Mouse (Mus musculus) neural tube, embryonic 13.5 days (tissue): ENCODE data around the gene Akt3. TPM values are rescaled to one million over a fixed set of nuclear protein-coding genes. Genes with fewer than 3 reads are reported as not detected.

ENCODE experiments used
- ATAC-seq: fragments of 200-750 bp; cut with Nextera tagmentation; 2 replicates; pipeline ENCODE4 v1.8.0; 2017; ENCODE audit warnings: low read depth, mild to moderate bottlenecking, moderate TSS enrichment, moderate library complexity
- H3K27ac ChIP-seq: fragments of 300-500 bp; sonication (generic); replicated peaks from 2 replicates; pipeline ENCODE4 v1.5.1; 2015; ENCODE audit warnings: moderate library complexity, mild to moderate bottlenecking, inconsistent platforms
- H3K27me3 ChIP-seq: fragments of 300-500 bp; sonication (generic); 2 replicates; pipeline ENCODE4 v1.6.1; 2015; ENCODE audit warnings: mild to moderate bottlenecking, inconsistent platforms
- H3K36me3 ChIP-seq: fragments of 300-500 bp; sonication (generic); 2 replicates; pipeline ENCODE4 v1.6.1; 2015; ENCODE audit warnings: mild to moderate bottlenecking, inconsistent platforms
- H3K4me1 ChIP-seq: fragments of 300-500 bp; sonication (generic); replicated peaks from 2 replicates; pipeline ENCODE4 v1.6.1; 2015; ENCODE audit warnings: inconsistent platforms
- H3K4me2 ChIP-seq: fragments of 300-500 bp; sonication (generic); 2 replicates; pipeline ENCODE4 v1.6.1; 2015; ENCODE audit warnings: inconsistent platforms, mild to moderate bottlenecking, moderate library complexity
- H3K4me3 ChIP-seq: fragments of 300-500 bp; sonication (generic); 2 replicates; pipeline ENCODE4 v1.5.1; 2015; ENCODE audit warnings: mild to moderate bottlenecking, inconsistent platforms
- H3K9ac ChIP-seq: fragments of 300-500 bp; sonication (generic); 2 replicates; pipeline ENCODE4 v1.6.1; 2015; ENCODE audit warnings: moderate library complexity, mild to moderate bottlenecking, inconsistent platforms
- H3K9me3 ChIP-seq: fragments of 300-500 bp; sonication (generic); 2 replicates; pipeline ENCODE4 v1.6.1; 2016; ENCODE audit warnings: inconsistent platforms
- WGBS: fragments of 180-500 bp; shearing (Covaris S2); methylation state at CpG from one replicate; pipeline ENCODE4 v1.1.7; 2015; 5-methylcytosine and 5-hydroxymethylcytosine counted together
- polyA plus RNA-seq: library from polyadenylated mRNA; unstranded; fragments of >200 nt; fragmentation: Nextera tagmentation; extraction: Ambion mirVana; gene quantifications from 2 replicates; pipeline ENCODE4 v1.2.1, GENCODE M21; 2015

Akt3 gene
- polyA plus RNA-seq, 1 experiment from 2014 or later: 19.6 TPM

- WGBS: 26% methylated on average over 4 of the region's 4 CpGs
- Histone ChIP-seq H3K27me3 (no peaks in the 10 kb centered on the region), H3K4me2 (no peak overlapping the region), H3K9ac (no peak overlapping the region), H3K9me3 (no peaks in the 10 kb centered on the region), H3K27ac (no peak overlapping the region), H3K36me3 (no peaks in the 10 kb centered on the region), H3K4me3 (no peak overlapping the region), H3K4me1 (no peaks in the 10 kb centered on the region)
- ATAC-seq: no peak
Observed at GRCm38 (mm10) chr1:177040058-177040457, 217.9 kb downstream of the Akt3 start.

GRCm38 (mm10) chr1:177039093-177039674 lies 218.8 kb downstream of the Akt3 start:
- Histone ChIP-seq H3K27ac (no peak overlapping the region), H3K9ac (no peak overlapping the region), H3K27me3 (no peaks in the 10 kb centered on the region), H3K4me1 (no peaks in the 10 kb centered on the region), H3K4me3 (no peak overlapping the region), H3K4me2 (no peak overlapping the region), H3K36me3 (no peaks in the 10 kb centered on the region), H3K9me3 (no peaks in the 10 kb centered on the region)
- ATAC-seq: no peak
- WGBS: 69% methylated on average over 6 of the region's 6 CpGs

GRCm38 (mm10) chr1:177038383-177038782 lies 219.6 kb downstream of the Akt3 start:
- ATAC-seq: no peak

GRCm38 (mm10) chr1:177035460-177035859 lies 222.5 kb downstream of the Akt3 start:
- Histone ChIP-seq H3K4me3 (no peak overlapping the region), H3K36me3 (peaks cover 4% of the 10 kb centered on the region), H3K27me3 (no peaks in the 10 kb centered on the region), H3K9ac (no peak overlapping the region), H3K27ac (no peak overlapping the region), H3K4me1 (peaks cover 4% of the 10 kb centered on the region), H3K9me3 (no peaks in the 10 kb centered on the region), H3K4me2 (no peak overlapping the region)
- WGBS: 77% methylated on average over 2 of the region's 2 CpGs
- ATAC-seq: no peak

More at GRCm38 (mm10) chr1:177038383-177038782, 219.6 kb downstream of the Akt3 start:
- Histone ChIP-seq H3K36me3 (no peaks in the 10 kb centered on the region), H3K27ac (no peak overlapping the region), H3K9ac (no peak overlapping the region), H3K4me1 (no peaks in the 10 kb centered on the region), H3K4me2 (no peak overlapping the region), H3K27me3 (no peaks in the 10 kb centered on the region), H3K4me3 (no peak overlapping the region), H3K9me3 (no peaks in the 10 kb centered on the region)
- WGBS: 44% methylated on average over 2 of the region's 2 CpGs

DNA sequence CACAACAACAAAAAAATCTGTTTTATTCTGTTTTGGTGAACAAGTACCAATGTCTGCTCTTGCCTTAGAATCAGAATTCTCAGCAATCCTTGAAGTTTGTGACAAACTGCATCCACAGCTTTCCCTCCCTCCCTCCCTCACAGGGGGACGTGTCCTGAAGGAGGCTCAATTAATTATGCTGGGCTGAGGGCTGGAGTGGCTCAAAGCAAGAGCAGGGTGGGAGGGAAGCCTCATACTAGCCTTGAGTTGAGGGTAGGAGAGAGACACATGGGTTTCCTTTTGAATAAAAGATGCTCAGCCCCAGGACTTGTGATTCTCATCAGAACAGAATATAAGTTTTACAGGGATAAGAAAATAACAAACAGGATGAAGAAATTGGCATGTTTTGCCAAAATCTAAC lies 225.8 kb downstream of the Akt3 start:
- no peak overlapping the region for H3K4me2 ChIP-seq
- no peak for ATAC-seq
- no peak overlapping the region for H3K9ac ChIP-seq
- H3K27ac ChIP-seq: no peak overlapping the region
- no peak overlapping the region for H3K4me3 ChIP-seq
- H3K27me3 ChIP-seq: no peaks in the 10 kb centered on the region
- H3K9me3 ChIP-seq: no peaks in the 10 kb centered on the region
- peaks cover 4% of the 10 kb centered on the region for H3K36me3 ChIP-seq
- WGBS: 16% methylated on average over 1 of the region's 1 CpGs
- peaks cover 6% of the 10 kb centered on the region for H3K4me1 ChIP-seq

DNA sequence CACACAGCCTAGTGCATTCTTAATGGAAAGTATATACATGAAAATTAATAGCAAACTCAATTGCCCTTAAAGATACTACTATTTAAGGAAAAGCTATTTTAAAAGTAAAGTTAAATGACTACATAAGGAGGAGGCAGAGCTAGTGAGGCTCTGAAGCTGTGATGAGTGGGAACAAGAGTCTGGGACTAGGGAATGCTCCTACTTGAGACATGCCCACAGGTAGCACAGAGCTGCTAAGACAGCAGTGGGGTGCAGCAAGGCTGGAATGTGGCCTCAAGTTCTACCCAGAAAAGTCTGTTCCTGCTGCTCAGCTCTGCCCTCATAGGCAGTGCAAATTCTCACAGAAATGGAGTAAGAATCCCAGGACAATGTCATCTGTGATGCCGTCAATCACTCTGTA lies 226.8 kb downstream of the Akt3 start:
- Histone ChIP-seq H3K4me3 (no peak overlapping the region), H3K9ac (no peak overlapping the region), H3K27me3 (no peaks in the 10 kb centered on the region), H3K27ac (no peak overlapping the region), H3K4me2 (no peak overlapping the region), H3K36me3 (peaks cover 4% of the 10 kb centered on the region), H3K9me3 (no peaks in the 10 kb centered on the region), H3K4me1 (peaks cover 6% of the 10 kb centered on the region)
- WGBS: 91% methylated on average over 1 of the region's 1 CpGs
- no peak for ATAC-seq

DNA sequence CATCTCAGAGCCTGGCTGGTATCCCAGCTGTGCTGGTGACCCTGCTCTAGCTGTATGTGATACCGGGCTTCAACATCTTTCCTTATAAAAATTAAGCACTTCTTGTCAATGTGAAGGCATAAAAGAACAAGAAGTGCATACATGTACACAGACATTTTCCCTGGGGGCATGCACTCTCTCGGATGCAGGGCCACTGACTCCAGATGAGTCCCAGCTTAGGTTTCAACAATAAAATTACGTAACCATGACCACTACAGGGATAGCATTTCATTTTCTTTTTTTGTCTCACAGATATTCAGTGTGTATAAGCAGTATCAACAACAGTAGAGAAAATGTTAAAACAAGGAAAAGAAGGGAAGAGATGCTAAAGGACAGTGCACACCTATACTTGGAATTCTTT lies 227.3 kb downstream of the Akt3 start:
- H3K27ac ChIP-seq: no peak overlapping the region
- no peak for ATAC-seq
- no peaks in the 10 kb centered on the region for H3K27me3 ChIP-seq
- peaks cover 4% of the 10 kb centered on the region for H3K36me3 ChIP-seq
- H3K4me3 ChIP-seq: no peak overlapping the region
- no peaks in the 10 kb centered on the region for H3K9me3 ChIP-seq
- 49% methylated on average over 3 of the region's 3 CpGs for WGBS
- H3K4me2 ChIP-seq: no peak overlapping the region
- peaks cover 6% of the 10 kb centered on the region for H3K4me1 ChIP-seq
- H3K9ac ChIP-seq: no peak overlapping the region

DNA sequence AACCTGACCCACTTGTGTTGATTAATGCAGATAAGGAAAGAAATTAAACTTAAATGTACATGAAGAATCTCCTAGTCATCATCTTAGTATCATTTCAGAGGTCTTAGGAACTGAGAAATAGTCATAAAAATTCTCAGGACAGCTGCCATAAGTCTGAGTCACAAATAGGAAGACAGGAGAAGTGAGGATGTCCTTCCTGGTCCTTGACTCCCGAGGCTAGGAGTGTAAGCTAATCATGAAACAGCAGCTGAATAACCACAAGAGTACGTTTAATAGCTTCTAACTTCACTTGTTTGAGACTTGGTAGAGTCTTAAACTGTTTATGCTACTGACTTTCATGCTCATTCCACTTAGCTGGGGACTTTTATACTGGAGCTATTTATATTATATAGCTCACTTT lies 229.0 kb downstream of the Akt3 start:
- Histone ChIP-seq H3K4me1 (peaks cover 6% of the 10 kb centered on the region), H3K4me2 (no peak overlapping the region), H3K27ac (no peak overlapping the region), H3K4me3 (no peak overlapping the region), H3K9ac (no peak overlapping the region), H3K27me3 (no peaks in the 10 kb centered on the region), H3K36me3 (peaks cover 17% of the 10 kb centered on the region), H3K9me3 (no peaks in the 10 kb centered on the region)
- no peak for ATAC-seq
- 82% methylated on average over 2 of the region's 2 CpGs for WGBS

DNA sequence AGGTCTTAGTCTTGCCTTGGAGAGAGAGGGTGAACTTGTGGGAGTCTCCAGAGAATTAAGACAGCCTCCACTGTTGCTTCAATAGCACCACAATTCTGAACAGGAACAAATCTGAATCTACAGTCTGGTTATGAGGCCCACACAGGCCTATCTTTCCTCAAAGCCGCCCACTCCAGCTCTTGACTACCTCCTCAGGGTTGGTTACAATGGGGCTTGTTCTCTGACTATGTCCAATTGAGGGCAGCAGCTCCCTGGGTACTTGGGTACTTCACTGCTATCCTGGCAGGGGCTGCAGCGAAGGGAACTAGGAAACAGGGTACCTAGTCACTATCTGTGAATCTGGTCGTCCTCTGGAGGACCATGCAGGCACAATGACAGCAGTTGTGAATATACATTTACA lies 230.3 kb downstream of the Akt3 start:
- Histone ChIP-seq H3K4me3 (no peak overlapping the region), H3K27me3 (no peaks in the 10 kb centered on the region), H3K4me2 (no peak overlapping the region), H3K36me3 (peaks cover 29% of the 10 kb centered on the region), H3K9ac (no peak overlapping the region), H3K9me3 (no peaks in the 10 kb centered on the region), H3K4me1 (peaks cover 6% of the 10 kb centered on the region), H3K27ac (no peak overlapping the region)
- no peak for ATAC-seq
- WGBS: 88% methylated on average over 3 of the region's 3 CpGs

GRCm38 (mm10) chr1:177022751-177023150 lies 235.3 kb downstream of the Akt3 start:
- peaks cover 38% of the 10 kb centered on the region for H3K36me3 ChIP-seq
- H3K9ac ChIP-seq: no peak overlapping the region
- no peak for ATAC-seq
- no peak overlapping the region for H3K4me2 ChIP-seq
- H3K4me1 ChIP-seq: no peaks in the 10 kb centered on the region
- H3K27me3 ChIP-seq: no peaks in the 10 kb centered on the region
- no peak overlapping the region for H3K27ac ChIP-seq
- 85% methylated on average over 3 of the region's 3 CpGs for WGBS
- H3K4me3 ChIP-seq: no peak overlapping the region
- H3K9me3 ChIP-seq: no peaks in the 10 kb centered on the region

GRCm38 (mm10) chr1:177019668-177020067 lies 238.3 kb downstream of the Akt3 start:
- WGBS: 97% methylated on average over 5 of the region's 5 CpGs
- Histone ChIP-seq H3K4me3 (no peak overlapping the region), H3K4me1 (peaks cover 19% of the 10 kb centered on the region), H3K36me3 (peaks cover 33% of the 10 kb centered on the region), H3K27ac (no peak overlapping the region), H3K9me3 (no peaks in the 10 kb centered on the region), H3K4me2 (no peak overlapping the region), H3K27me3 (no peaks in the 10 kb centered on the region), H3K9ac (no peak overlapping the region)
- no peak for ATAC-seq

GRCm38 (mm10) chr1:177018750-177019149 lies 239.3 kb downstream of the Akt3 start:
- 68% methylated on average over 1 of the region's 1 CpGs for WGBS
- Histone ChIP-seq H3K4me3 (no peak overlapping the region), H3K9ac (no peak overlapping the region), H3K36me3 (peaks cover 24% of the 10 kb centered on the region), H3K4me1 (peaks cover 22% of the 10 kb centered on the region), H3K27me3 (no peaks in the 10 kb centered on the region), H3K4me2 (no peak overlapping the region), H3K27ac (no peak overlapping the region), H3K9me3 (no peaks in the 10 kb centered on the region)
- ATAC-seq: no peak

GRCm38 (mm10) chr1:177016729-177017128 lies 241.3 kb downstream of the Akt3 start:
- no peak overlapping the region for H3K4me3 ChIP-seq
- H3K4me1 ChIP-seq: peaks cover 22% of the 10 kb centered on the region
- H3K27ac ChIP-seq: no peak overlapping the region
- peaks cover 7% of the 10 kb centered on the region; the same call in 1 of the 2 replicates for H3K36me3 ChIP-seq
- no peak overlapping the region for H3K9ac ChIP-seq
- WGBS: 72% methylated on average over 2 of the region's 2 CpGs
- no peak for ATAC-seq
- H3K4me2 ChIP-seq: no peak overlapping the region
- no peaks in the 10 kb centered on the region for H3K9me3 ChIP-seq
- H3K27me3 ChIP-seq: no peaks in the 10 kb centered on the region
